Mouse (Mus musculus): ENCODE results near the gene R3hdm2. TPM values are rescaled to one million over a fixed set of nuclear protein-coding genes. Genes with fewer than 3 reads are reported as not detected.

The R3hdm2 gene
- total and polyA plus RNA-seq, 3 experiments, result 8.2 to 60.6 TPM; not detected in 1

DNA sequence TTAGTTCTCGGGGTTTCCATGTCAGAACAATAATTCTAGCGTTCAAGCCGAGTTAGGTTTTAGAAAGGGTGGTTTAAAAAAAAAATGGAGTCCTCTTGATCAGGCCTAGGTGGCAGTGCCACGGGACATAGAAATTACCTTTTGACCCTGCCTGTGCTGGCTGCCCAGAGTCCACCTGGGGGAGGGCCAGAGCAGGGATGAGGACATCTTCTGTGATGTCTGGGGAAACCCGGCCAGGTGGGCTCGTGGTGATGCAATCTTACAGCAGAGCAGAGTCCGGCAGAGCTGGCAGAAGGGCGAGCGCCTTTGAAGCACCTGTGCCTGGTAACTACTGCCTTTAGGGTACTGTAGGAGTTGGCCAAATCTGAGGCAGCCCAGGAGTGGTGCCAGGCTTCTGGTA is 27.9 kb upstream of the R3hdm2 start:
- no peaks in the 10 kb centered on the region for H3K36me3 ChIP-seq (ENCODE audit: control insufficient read depth in 1 of 2, insufficient read depth in 2 of 2, low read length in 2 of 2)
- TF ChIP-seq POLR2AphosphoS2 (IDR thresholded peaks at IDR 0.05; ENCODE audit: low read length), result no peak
- TF ChIP-seq MXI1 (IDR thresholded peaks at IDR 0.05; ENCODE audit: low read depth, low read length), result no peak
- TF ChIP-seq USF2 (IDR thresholded peaks at IDR 0.05; ENCODE audit: borderline replicate concordance in 1 of 2, insufficient read depth in 1 of 2, low read depth in 1 of 2, low read length in 2 of 2), result no peak
- no peak overlapping the region for H3K4me3 ChIP-seq (ENCODE audit: control insufficient read depth in 1 of 2, insufficient read depth in 1 of 2, low read depth in 2 of 2, low read length in 2 of 2)
- H3K4me1 ChIP-seq (ENCODE audit: control insufficient read depth in 1 of 2, insufficient read depth in 2 of 2, low read length in 2 of 2), result peaks cover 0 to 14% of the 10 kb centered on the region in 2 experiments; a peak in 2 of 4 replicates
- no peak for DNase-seq (ENCODE audit: low read depth, low spot score)
- no peaks in the 10 kb centered on the region for H3K79me2 ChIP-seq (ENCODE audit: control insufficient read depth, insufficient read depth, low read length, poor library complexity)
- H3K27ac ChIP-seq (ENCODE audit: control insufficient read depth, low read depth, low read length), result no peak overlapping the region
- no peak overlapping the region for H3K9ac ChIP-seq (ENCODE audit: control insufficient read depth, low read depth, low read length, poor library complexity, severe bottlenecking)
- H3K27me3 ChIP-seq (ENCODE audit: control insufficient read depth in 1 of 2, insufficient read depth in 2 of 2, low read length in 2 of 2), result peaks cover 0 to 1% of the 10 kb centered on the region in 2 experiments; a peak in 2 of 4 replicates
- H3K9me3 ChIP-seq (replicated peaks; ENCODE audit: insufficient read depth, low read length), result no peaks in the 10 kb centered on the region

DNA sequence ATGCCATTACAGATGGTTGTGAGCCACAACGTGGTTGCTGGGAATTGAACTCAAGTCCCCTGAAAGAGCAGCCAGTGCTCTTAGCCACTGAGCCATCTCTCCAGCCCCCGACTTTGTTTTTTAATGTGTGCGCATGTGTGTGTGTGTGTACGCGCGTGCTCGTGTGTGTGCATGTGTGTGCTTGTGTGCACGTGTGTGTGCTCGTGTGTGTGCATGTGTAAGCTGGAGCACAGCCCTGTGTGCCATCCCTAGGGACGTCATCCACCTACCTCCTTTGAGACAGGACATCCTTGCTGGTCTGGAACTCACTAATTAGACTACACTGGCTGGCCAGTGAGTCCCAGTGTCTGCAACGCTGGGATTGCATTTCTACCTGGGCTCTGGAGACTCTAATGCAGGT is 27.4 kb upstream of the R3hdm2 start:
- Histone ChIP-seq H3K36me3 (ENCODE audit: control insufficient read depth in 1 of 2, insufficient read depth in 2 of 2, low read length in 2 of 2) (no peaks in the 10 kb centered on the region), H3K27me3 (ENCODE audit: control insufficient read depth in 1 of 2, insufficient read depth in 2 of 2, low read length in 2 of 2) (peaks cover 0 to 1% of the 10 kb centered on the region in 2 experiments; a peak in 2 of 4 replicates), H3K9me3 (replicated peaks; ENCODE audit: insufficient read depth, low read length) (no peaks in the 10 kb centered on the region), H3K79me2 (ENCODE audit: control insufficient read depth, insufficient read depth, low read length, poor library complexity) (no peaks in the 10 kb centered on the region), H3K4me3 (ENCODE audit: control insufficient read depth in 1 of 2, insufficient read depth in 1 of 2, low read depth in 2 of 2, low read length in 2 of 2) (no peak overlapping the region), H3K27ac (ENCODE audit: control insufficient read depth, low read depth, low read length) (no peak overlapping the region), H3K9ac (ENCODE audit: control insufficient read depth, low read depth, low read length, poor library complexity, severe bottlenecking) (no peak overlapping the region), H3K4me1 (ENCODE audit: control insufficient read depth in 1 of 2, insufficient read depth in 2 of 2, low read length in 2 of 2) (peaks cover 0 to 14% of the 10 kb centered on the region in 2 experiments; a peak in 2 of 4 replicates)
- no peak for TF ChIP-seq MAZ (IDR thresholded peaks at IDR 0.05; ENCODE audit: low read depth, low read length)
- no peak for TF ChIP-seq MXI1 (IDR thresholded peaks at IDR 0.05; ENCODE audit: low read depth, low read length)
- TF ChIP-seq ZMIZ1 (IDR thresholded peaks at IDR 0.05; ENCODE audit: low read depth, low read length), result no peak
- TF ChIP-seq NELFE (IDR thresholded peaks at IDR 0.05; ENCODE audit: low read depth, low read length), result no peak
- TF ChIP-seq CHD1 (IDR thresholded peaks at IDR 0.05; ENCODE audit: low read depth, low read length), result no peak
- no peak for TF ChIP-seq ZC3H11A (IDR thresholded peaks at IDR 0.05; ENCODE audit: low read depth, low read length)
- TF ChIP-seq SIN3A (IDR thresholded peaks at IDR 0.05; ENCODE audit: low read length), result no peak
- TF ChIP-seq SMC3 (IDR thresholded peaks at IDR 0.05; ENCODE audit: low read depth, low read length), result no peak
- no peak for TF ChIP-seq HCFC1 (IDR thresholded peaks at IDR 0.05; ENCODE audit: low read depth, low read length)
- TF ChIP-seq BHLHE40 (IDR thresholded peaks at IDR 0.05; ENCODE audit: borderline replicate concordance, low read depth, low read length), result no peak
- TF ChIP-seq KAT2A (conservative IDR thresholded peaks at IDR 0.05; ENCODE audit: low read depth, low read length), result no peak
- no peak for TF ChIP-seq ZNF384 (IDR thresholded peaks at IDR 0.05; ENCODE audit: low read depth, low read length)
- TF ChIP-seq TAL1 (IDR thresholded peaks at IDR 0.05; ENCODE audit: low read length), result no peak
- no peak for TF ChIP-seq TBP (IDR thresholded peaks at IDR 0.05; ENCODE audit: low read depth, low read length)
- TF ChIP-seq MYC (IDR thresholded peaks at IDR 0.05; ENCODE audit: low read depth, low read length), result no peak
- no peak for DNase-seq (ENCODE audit: low read depth, low spot score)

Data from MEL (cell line).